Mouse (Mus musculus): ENCODE data around the gene Olfr1328. TPM values are rescaled to one million over a fixed set of nuclear protein-coding genes. Genes with fewer than 3 reads are reported as not detected.

Gene Olfr1328
- polyA plus RNA-seq, 1 experiment = not detected

GRCm38 (mm10) chr4:118901981-118902380, 36.4 kb downstream of the Olfr1328 start:
- no peak overlapping the region for H3K27ac ChIP-seq (ENCODE audit: insufficient read depth, low read length)
- DNase-seq = no peak
- 23% methylated on average over 2 of the region's 2 CpGs for WGBS
- no peaks in the 10 kb centered on the region for H3K27me3 ChIP-seq (ENCODE audit: control insufficient read depth, insufficient read depth, low read length)
- H3K4me1 ChIP-seq (ENCODE audit: control insufficient read depth, insufficient read depth, low read length) = no peaks in the 10 kb centered on the region
- no peak overlapping the region for H3K4me3 ChIP-seq (replicated peaks; ENCODE audit: insufficient read depth, low read depth, low read length)
- TF ChIP-seq CTCF (IDR thresholded peaks at IDR 0.05; ENCODE audit: borderline replicate concordance, insufficient read depth, low read depth, low read length) (no peak), POLR2A (IDR thresholded peaks at IDR 0.05; ENCODE audit: borderline replicate concordance, insufficient read depth, low read length) (no peak)

GRCm38 (mm10) chr4:118888297-118888696, 50.1 kb downstream of the Olfr1328 start, which contains the start of gene Olfr1330:
Gene Olfr1330 (plus strand): TSS chr4:118888597.
- H3K4me1 ChIP-seq (ENCODE audit: control insufficient read depth, insufficient read depth, low read length) = no peaks in the 10 kb centered on the region
- DNase-seq = no peak
- no peak within 1 kb of the TSS for H3K4me3 ChIP-seq (replicated peaks; ENCODE audit: insufficient read depth, low read depth, low read length)
- no peaks in the 10 kb centered on the region for H3K27me3 ChIP-seq (ENCODE audit: control insufficient read depth, insufficient read depth, low read length)
- no peak within 1 kb of the TSS for H3K27ac ChIP-seq (ENCODE audit: insufficient read depth, low read length)
- TF ChIP-seq POLR2A (IDR thresholded peaks at IDR 0.05; ENCODE audit: borderline replicate concordance, insufficient read depth, low read length) = no peak
- no peak for TF ChIP-seq CTCF (IDR thresholded peaks at IDR 0.05; ENCODE audit: borderline replicate concordance, insufficient read depth, low read depth, low read length)
- 78% methylated on average over 1 of the region's 1 CpGs for WGBS

Other genes with a start within 250 kb of the Olfr1328 start
- gene Olfr1342, start 245.9 kb downstream of the Olfr1328 start, polyA plus RNA-seq (2012; rRNA removed) = not detected in 2 replicates
- gene Olfr1341, start 235.1 kb downstream of the Olfr1328 start, polyA plus RNA-seq (2012; rRNA removed) = not detected in 2 replicates
- gene Olfr1340, start 218.5 kb downstream of the Olfr1328 start, polyA plus RNA-seq (2012; rRNA removed) = not detected in 2 replicates
- gene Olfr1339, start 206.4 kb downstream of the Olfr1328 start, polyA plus RNA-seq (2012; rRNA removed) = not detected in 2 replicates
- not detected in 2 replicates for gene Olfr1338, start 179.9 kb downstream of the Olfr1328 start, polyA plus RNA-seq (2012; rRNA removed)
- gene Olfr1337, start 156.0 kb downstream of the Olfr1328 start, polyA plus RNA-seq (2012; rRNA removed) = not detected in 2 replicates
- not detected in 2 replicates for gene Olfr1335, start 128.7 kb downstream of the Olfr1328 start, polyA plus RNA-seq (2012; rRNA removed)
- gene Olfr1333, start 102.3 kb downstream of the Olfr1328 start, polyA plus RNA-seq (2012; rRNA removed) = not detected in 2 replicates
- gene Olfr1331, start 74.0 kb downstream of the Olfr1328 start, polyA plus RNA-seq (2012; rRNA removed) = not detected in 2 replicates
- gene Olfr1330, start 50.0 kb downstream of the Olfr1328 start, polyA plus RNA-seq (2012; rRNA removed) = not detected in 2 replicates
- not detected in 2 replicates for gene Olfr1329, start 21.1 kb downstream of the Olfr1328 start, polyA plus RNA-seq (2012; rRNA removed)
- gene Lao1, start 23.0 kb upstream of the Olfr1328 start, polyA plus RNA-seq (2012; rRNA removed) = 0.13 and 0.16 TPM in 2 replicates
- 121 and 125 TPM in 2 replicates for gene Slc2a1, start 170.1 kb upstream of the Olfr1328 start, polyA plus RNA-seq (2012; rRNA removed)
- 6.4 and 10.0 TPM in 2 replicates for gene Zfp691, start 235.6 kb upstream of the Olfr1328 start, polyA plus RNA-seq (2012; rRNA removed)